Mouse (Mus musculus) small intestine, adult 2 months (tissue): Measurements from ENCODE around the gene Ssh2. TPM values are rescaled to one million over a fixed set of nuclear protein-coding genes. Genes with fewer than 3 reads are reported as not detected.

Source experiments
- H3K27ac ChIP-seq: fragments of 200-500 bp; 2 replicates; pipeline ENCODE4 v1.5.1; 2012; ENCODE audit warnings: low read depth, low read length, control low read depth, inconsistent platforms; ENCODE audit not compliant: insufficient read depth
- H3K27me3 ChIP-seq: fragments of 200-500 bp; 2 replicates; pipeline ENCODE4 v1.6.1; 2012; ENCODE audit warnings: mild to moderate bottlenecking, moderate library complexity, low read length, inconsistent platforms; ENCODE audit not compliant: control insufficient read depth, insufficient read depth
- H3K36me3 ChIP-seq: fragments of 200-500 bp; 2 replicates; pipeline ENCODE4 v1.6.1; 2012; ENCODE audit warnings: mild to moderate bottlenecking, low read length, control low read depth, inconsistent platforms; ENCODE audit not compliant: control insufficient read depth, insufficient read depth
- H3K4me1 ChIP-seq: fragments of 200-500 bp; 2 replicates; pipeline ENCODE4 v1.6.1; 2012; ENCODE audit warnings: low read length, inconsistent platforms, mixed read lengths; ENCODE audit not compliant: control insufficient read depth, insufficient read depth, insufficient read length
- H3K4me3 ChIP-seq: fragments of 200-500 bp; 2 replicates; pipeline ENCODE4 v1.5.1; 2012; ENCODE audit warnings: low read depth, mild to moderate bottlenecking, control low read depth, inconsistent platforms, low read length, moderate library complexity
- CTCF ChIP-seq: fragments of 200-500 bp; IDR thresholded peaks from 2 replicates; pipeline ENCODE4 v1.5.1; 2012; ENCODE audit warnings: low read depth, mild to moderate bottlenecking, control low read depth, inconsistent platforms, low read length, moderate library complexity, mixed read lengths; ENCODE audit not compliant: insufficient replicate concordance, insufficient read length; ENCODE audit errors: extremely low read depth
- POLR2A ChIP-seq: fragments of 200-500 bp; IDR thresholded peaks from 2 replicates; pipeline ENCODE4 v1.6.1; 2012; ENCODE audit warnings: low read depth, mild to moderate bottlenecking, control low read depth, inconsistent platforms, low read length, moderate library complexity
- WGBS: fragments of 180-500 bp; shearing (Covaris S2); methylation state at CpG from one replicate; pipeline ENCODE4 v1.1.7; 2018; 5-methylcytosine and 5-hydroxymethylcytosine counted together
- polyA plus RNA-seq: library from polyadenylated mRNA; depleted of rRNA; stranded (reverse); fragments of >200 nt; gene quantifications from 2 replicates; pipeline ENCODE4 v1.2.3, GENCODE M21; 2012

Ssh2 gene
- polyA plus RNA-seq, 1 experiment, result 5.3 TPM

GRCm38 (mm10) chr11:77402508-77402907, 186.4 kb downstream of the Ssh2 start:
- no peaks in the 10 kb centered on the region for H3K27me3 ChIP-seq
- no peak overlapping the region for H3K27ac ChIP-seq
- no peaks in the 10 kb centered on the region for H3K4me1 ChIP-seq
- no peak for TF ChIP-seq POLR2A
- H3K36me3 ChIP-seq, result peaks cover 13% of the 10 kb centered on the region
- 74% methylated on average over 2 of the region's 2 CpGs for WGBS
- H3K4me3 ChIP-seq, result no peak overlapping the region

GRCm38 (mm10) chr11:77406329-77406728, 190.2 kb downstream of the Ssh2 start:
- H3K36me3 ChIP-seq, result peaks cover 11% of the 10 kb centered on the region
- H3K4me1 ChIP-seq, result no peaks in the 10 kb centered on the region
- H3K27me3 ChIP-seq, result no peaks in the 10 kb centered on the region
- H3K27ac ChIP-seq, result no peak overlapping the region
- 73% methylated on average over 2 of the region's 2 CpGs for WGBS
- TF ChIP-seq POLR2A, result no peak
- no peak for TF ChIP-seq CTCF
- no peak overlapping the region for H3K4me3 ChIP-seq

- H3K27ac ChIP-seq, result no peak overlapping the region; the same call in 1 of the 2 replicates
- 38% methylated on average over 6 of the region's 6 CpGs for WGBS
Measured at GRCm38 (mm10) chr11:77409879-77410278, 193.8 kb downstream of the Ssh2 start.

DNA sequence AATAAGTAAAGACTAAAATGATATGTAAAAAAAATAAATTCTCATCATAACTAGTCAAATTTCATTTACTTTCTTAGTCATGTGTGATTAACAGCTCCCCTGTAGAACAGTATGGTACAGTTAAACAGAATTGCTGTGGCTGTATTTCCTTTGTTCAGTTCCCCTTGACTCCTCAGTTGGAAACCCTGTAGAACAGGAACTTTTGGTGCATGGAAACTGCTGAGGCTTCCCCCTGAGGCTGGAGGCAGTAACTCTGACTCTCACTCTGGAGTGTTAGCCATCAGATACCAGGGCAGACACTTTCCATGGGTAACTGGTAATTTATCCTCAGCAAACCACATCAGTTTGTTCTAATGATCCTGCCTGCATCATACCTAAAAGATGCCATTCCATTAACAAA, 195.2 kb downstream of the Ssh2 start:
- H3K27me3 ChIP-seq, result no peaks in the 10 kb centered on the region
- H3K27ac ChIP-seq, result no peak overlapping the region
- TF ChIP-seq CTCF (no peak), POLR2A (no peak)
- no peak overlapping the region for H3K4me3 ChIP-seq
- peaks cover 12% of the 10 kb centered on the region for H3K36me3 ChIP-seq
- no peaks in the 10 kb centered on the region; the same call in 1 of the 2 replicates for H3K4me1 ChIP-seq

More at GRCm38 (mm10) chr11:77409879-77410278, 193.8 kb downstream of the Ssh2 start:
- TF ChIP-seq POLR2A, result no peak
- no peak for TF ChIP-seq CTCF
- no peak overlapping the region for H3K4me3 ChIP-seq
- H3K36me3 ChIP-seq, result peaks cover 14% of the 10 kb centered on the region
- H3K4me1 ChIP-seq, result no peaks in the 10 kb centered on the region; the same call in 1 of the 2 replicates
- no peaks in the 10 kb centered on the region for H3K27me3 ChIP-seq

GRCm38 (mm10) chr11:77414141-77414839, 198.2 kb downstream of the Ssh2 start:
- TF ChIP-seq CTCF, result no peak
- TF ChIP-seq POLR2A, result no peak
- no peaks in the 10 kb centered on the region for H3K27me3 ChIP-seq
- WGBS, result 67% methylated on average over 2 of the region's 2 CpGs
- no peaks in the 10 kb centered on the region; the same call in 1 of the 2 replicates for H3K4me1 ChIP-seq
- no peak overlapping the region for H3K4me3 ChIP-seq
- H3K27ac ChIP-seq, result no peak overlapping the region
- peaks cover 4% of the 10 kb centered on the region; the same call in 1 of the 2 replicates for H3K36me3 ChIP-seq

DNA sequence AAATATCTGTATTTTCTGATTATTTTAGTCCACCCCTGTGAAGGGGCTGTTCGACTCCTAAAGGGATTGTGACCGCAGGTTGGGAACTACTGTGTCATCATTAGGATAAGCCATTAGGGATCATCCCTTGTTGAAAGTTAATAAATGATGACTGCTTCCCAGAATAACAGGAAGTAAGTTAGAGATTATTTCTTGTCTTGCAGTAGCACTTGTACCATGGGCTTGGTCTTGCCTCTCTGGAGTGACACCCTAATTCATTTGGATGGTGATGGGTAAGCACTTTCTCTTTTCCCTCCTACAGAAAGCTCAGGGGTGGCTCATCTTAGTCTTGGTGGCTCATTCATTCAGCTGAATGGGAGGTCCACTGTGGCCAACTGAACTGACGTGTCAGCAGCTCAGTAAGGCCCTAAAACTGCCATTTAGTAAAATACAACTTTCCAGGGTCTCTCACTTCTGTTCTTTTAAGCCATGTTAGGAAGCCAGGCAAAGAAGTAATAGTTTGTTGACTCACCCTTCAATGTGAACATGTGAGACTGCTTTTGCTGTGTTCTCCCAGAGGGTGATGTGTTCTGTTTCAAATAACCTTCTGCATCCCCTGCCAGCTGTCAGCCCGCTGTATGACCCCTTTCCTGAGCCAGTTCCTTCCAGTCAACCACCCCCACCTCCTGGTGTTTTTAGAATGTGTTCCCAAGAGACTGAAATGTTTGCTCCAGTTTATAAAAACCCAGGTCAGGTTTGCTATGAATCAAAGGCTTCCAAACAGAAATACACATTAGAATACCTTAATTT, 200.3 kb downstream of the Ssh2 start:
- H3K36me3 ChIP-seq, result peaks cover 5% of the 10 kb centered on the region
- no peak overlapping the region for H3K27ac ChIP-seq
- TF ChIP-seq CTCF, result no peak
- no peak for TF ChIP-seq POLR2A
- WGBS, result 88% methylated on average over 4 of the region's 4 CpGs
- H3K27me3 ChIP-seq, result no peaks in the 10 kb centered on the region
- H3K4me3 ChIP-seq, result no peak overlapping the region
- H3K4me1 ChIP-seq, result no peaks in the 10 kb centered on the region; the same call in 1 of the 2 replicates

DNA sequence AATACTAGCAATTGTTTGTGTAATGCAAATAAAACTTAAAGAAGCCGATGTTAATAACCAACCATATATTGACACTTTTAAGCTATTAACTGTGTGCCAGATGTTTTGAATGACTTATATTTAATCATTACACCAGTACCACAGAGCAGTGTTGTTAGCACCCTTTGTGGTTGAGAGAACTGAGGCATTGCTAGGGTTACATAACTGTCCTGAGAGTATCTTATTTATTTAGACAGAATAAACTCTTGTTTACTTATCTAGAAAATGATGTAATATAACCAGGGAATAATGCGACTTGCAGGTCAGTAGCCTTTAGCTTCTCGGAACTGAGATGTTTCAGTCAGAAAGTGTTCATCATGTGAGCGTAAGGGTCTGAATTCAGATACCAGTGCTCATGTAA, 201.9 kb downstream of the Ssh2 start:
- no peaks in the 10 kb centered on the region for H3K27me3 ChIP-seq
- H3K4me3 ChIP-seq, result no peak overlapping the region

More for the DNA sequence above, 201.9 kb downstream of the Ssh2 start:
- no peaks in the 10 kb centered on the region; the same call in 1 of the 2 replicates for H3K4me1 ChIP-seq
- 66% methylated on average over 4 of the region's 4 CpGs for WGBS
- no peak overlapping the region for H3K27ac ChIP-seq
- TF ChIP-seq POLR2A (no peak), CTCF (no peak)
- peaks cover 11% of the 10 kb centered on the region for H3K36me3 ChIP-seq
